Mouse (Mus musculus): Measurements from ENCODE around the gene Kdelr3.

Kdelr3 gene

DNA sequence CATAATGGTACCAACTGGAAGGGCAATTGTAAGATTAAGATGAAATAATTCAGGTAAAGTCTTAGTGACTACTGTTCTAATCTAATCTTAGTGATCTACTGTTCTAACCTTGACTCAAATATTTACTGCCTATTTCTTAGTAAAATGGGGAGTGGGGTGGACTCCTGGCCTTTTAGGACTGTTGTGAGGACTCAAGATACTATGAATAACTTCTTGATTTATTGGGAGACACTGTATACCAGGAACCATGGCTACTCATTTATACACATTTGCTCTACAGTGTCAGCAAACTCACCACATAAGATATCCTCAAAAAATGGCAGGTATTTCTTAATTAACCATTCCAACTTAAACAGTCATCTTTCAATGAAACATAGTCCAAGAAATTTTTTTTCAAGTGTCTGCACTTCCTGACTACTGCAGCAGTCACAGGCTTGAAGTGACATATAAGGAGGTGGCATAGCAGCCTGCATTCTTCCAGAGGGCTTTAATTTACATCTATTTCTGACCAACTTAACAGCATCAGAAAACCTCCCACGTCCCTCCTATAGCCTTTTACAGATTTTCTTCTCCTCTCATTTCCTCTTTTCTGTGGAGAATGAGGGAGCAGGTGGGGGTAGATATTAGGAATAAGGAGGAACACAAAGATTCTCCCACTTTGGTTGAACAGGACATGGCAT, 59.5 kb downstream of the Kdelr3 start:
- no peak for DNase-seq (ENCODE audit: low spot score in 2 of 2)

DNA sequence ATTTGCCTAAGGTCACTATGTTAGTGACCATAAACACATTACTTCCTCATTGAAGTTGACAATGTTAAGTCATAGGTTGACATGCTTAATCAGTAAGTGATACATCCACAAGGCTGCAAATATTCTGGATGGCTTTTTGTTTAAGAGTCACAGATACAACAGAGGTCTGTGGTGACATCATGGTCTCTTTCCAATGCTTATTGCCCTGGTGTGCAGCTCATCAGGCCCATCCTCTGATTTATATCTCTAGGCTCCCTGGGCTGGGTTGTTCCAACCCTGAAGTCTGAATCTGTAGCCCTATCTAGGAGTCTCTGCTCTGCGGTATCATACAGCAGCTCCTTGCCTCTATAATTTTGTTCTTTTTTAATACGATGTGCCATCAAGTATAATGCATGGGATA, 60.7 kb downstream of the Kdelr3 start:
- DNase-seq (ENCODE audit: low spot score in 2 of 2): no peak

All from frontal cortex, postnatal 10 days (tissue).